Mouse (Mus musculus) embryonic facial prominence, embryonic 14.5 days (tissue): ENCODE results near the gene Thsd7b. TPM values are rescaled to one million over a fixed set of nuclear protein-coding genes. Genes with fewer than 3 reads are reported as not detected.
"Not testable (repeated sequence)": the region's sequence is repeated elsewhere in the genome, so short reads cannot be mapped to it uniquely, and the experiment has no call there.

Experiments used
- ATAC-seq: fragments of 200-750 bp; cut with Nextera tagmentation; 2 replicates; pipeline ENCODE4 v1.8.0; 2017; ENCODE audit warnings: low read depth, moderate number of reproducible peaks, moderate TSS enrichment
- DNase-seq: peaks from one replicate; pipeline ENCODE4 v3.0.0-alpha.2; 2015; ENCODE audit warnings: low spot score
- H3K27ac ChIP-seq: fragments of 300-500 bp; sonication (generic); replicated peaks from 2 replicates; pipeline ENCODE4 v1.5.1; 2014; ENCODE audit warnings: low read depth, mild to moderate bottlenecking, low read length, moderate library complexity
- H3K27me3 ChIP-seq: fragments of 300-500 bp; sonication (generic); replicated peaks from 2 replicates; pipeline ENCODE4 v1.6.1; 2014; ENCODE audit warnings: low read length; ENCODE audit not compliant: control insufficient read depth, insufficient read depth
- H3K36me3 ChIP-seq: fragments of 300-500 bp; sonication (generic); 2 replicates; pipeline ENCODE4 v1.6.1; 2014; ENCODE audit warnings: low read length, mixed read lengths; ENCODE audit not compliant: control insufficient read depth, insufficient read depth
- H3K4me1 ChIP-seq: fragments of 300-500 bp; sonication (generic); 2 replicates; pipeline ENCODE4 v1.6.1; 2014; ENCODE audit warnings: antibody characterized with exemption, low read length; ENCODE audit not compliant: control insufficient read depth, insufficient read depth
- H3K4me2 ChIP-seq: fragments of 300-500 bp; sonication (generic); 2 replicates; pipeline ENCODE4 v1.6.1; 2014; ENCODE audit warnings: low read depth, mild to moderate bottlenecking, low read length, moderate library complexity, mixed read lengths
- H3K4me3 ChIP-seq: fragments of 300-500 bp; sonication (generic); 2 replicates; pipeline ENCODE4 v1.5.1; 2014; ENCODE audit warnings: low read depth, mild to moderate bottlenecking, low read length
- H3K9ac ChIP-seq: fragments of 300-500 bp; sonication (generic); 2 replicates; pipeline ENCODE4 v1.6.1; 2014; ENCODE audit warnings: low read depth, mild to moderate bottlenecking, low read length, moderate library complexity, mixed read lengths
- H3K9me3 ChIP-seq: fragments of 300-500 bp; sonication (generic); 2 replicates; pipeline ENCODE4 v1.6.1; 2016; ENCODE audit warnings: low read length; ENCODE audit not compliant: control insufficient read depth
- WGBS: fragments of 180-500 bp; shearing (Covaris S2); extraction: QIAGEN DNeasy Blood & Tissue Kit; methylation state at CpG from one replicate; pipeline ENCODE4 v1.1.7; 2014; 5-methylcytosine and 5-hydroxymethylcytosine counted together
- polyA plus RNA-seq: library from polyadenylated mRNA; unstranded; fragments of >200 nt; fragmentation: Nextera tagmentation; extraction: Ambion mirVana; gene quantifications from 2 replicates; pipeline ENCODE4 v1.2.1, GENCODE M21; 2014

Gene Thsd7b
- polyA plus RNA-seq, 1 experiment from 2014 or later, result 6.7 TPM

DNA sequence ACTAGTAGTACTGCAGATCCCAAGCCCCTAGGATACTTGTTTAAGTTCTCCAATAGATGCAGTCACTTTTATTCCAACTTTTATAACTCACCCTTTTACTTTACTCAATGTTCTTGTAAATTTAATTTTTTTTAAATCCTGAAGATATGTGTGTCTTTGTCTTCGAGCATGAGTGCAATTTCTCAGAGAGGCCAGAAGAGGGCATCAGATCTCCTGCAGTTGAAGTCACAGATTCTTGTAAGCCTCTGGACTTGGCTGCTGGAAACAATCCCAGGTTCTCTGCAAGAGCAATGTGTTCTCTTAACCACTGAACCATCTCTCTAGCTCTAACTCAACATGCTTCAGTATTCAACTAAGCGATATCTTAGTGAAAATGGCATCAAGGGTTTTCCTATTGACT, 894.2 kb downstream of the Thsd7b start:
- Histone ChIP-seq H3K4me2 (no peak overlapping the region), H3K4me1 (no peaks in the 10 kb centered on the region), H3K4me3 (no peak overlapping the region), H3K9me3 (no peaks in the 10 kb centered on the region), H3K9ac (no peak overlapping the region), H3K27ac (no peak overlapping the region), H3K27me3 (no peaks in the 10 kb centered on the region), H3K36me3 (no peaks in the 10 kb centered on the region)
- peak; percentile 33 for DNase-seq
- no peak for ATAC-seq
- WGBS, result 57% methylated on average over 2 of the region's 2 CpGs

DNA sequence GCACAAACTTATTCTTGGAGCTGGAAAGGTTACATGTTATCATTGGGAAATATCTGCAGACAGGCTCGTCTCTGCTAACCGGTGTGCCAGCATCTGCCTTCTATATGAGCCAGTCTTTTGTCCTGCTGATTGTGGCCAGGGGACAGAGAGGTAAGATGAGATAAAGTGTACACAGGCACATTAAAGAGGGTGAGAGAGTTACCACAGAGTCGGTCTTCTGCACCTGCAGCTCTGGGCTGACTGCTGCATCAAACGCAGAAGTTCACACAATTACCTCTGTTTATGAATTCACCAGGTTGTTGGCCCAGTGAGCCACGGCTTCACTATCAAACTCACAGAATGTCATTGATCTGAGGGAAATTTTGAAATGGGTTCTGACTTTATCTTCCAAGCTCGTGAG, 896.8 kb downstream of the Thsd7b start:
- Histone ChIP-seq H3K4me2 (no peak overlapping the region), H3K9ac (no peak overlapping the region), H3K36me3 (no peaks in the 10 kb centered on the region), H3K9me3 (no peaks in the 10 kb centered on the region), H3K4me1 (no peaks in the 10 kb centered on the region), H3K27me3 (no peaks in the 10 kb centered on the region), H3K4me3 (no peak overlapping the region), H3K27ac (no peak overlapping the region)
- ATAC-seq (no peak), DNase-seq (no peak)
- 63% methylated on average over 6 of the region's 6 CpGs for WGBS

DNA sequence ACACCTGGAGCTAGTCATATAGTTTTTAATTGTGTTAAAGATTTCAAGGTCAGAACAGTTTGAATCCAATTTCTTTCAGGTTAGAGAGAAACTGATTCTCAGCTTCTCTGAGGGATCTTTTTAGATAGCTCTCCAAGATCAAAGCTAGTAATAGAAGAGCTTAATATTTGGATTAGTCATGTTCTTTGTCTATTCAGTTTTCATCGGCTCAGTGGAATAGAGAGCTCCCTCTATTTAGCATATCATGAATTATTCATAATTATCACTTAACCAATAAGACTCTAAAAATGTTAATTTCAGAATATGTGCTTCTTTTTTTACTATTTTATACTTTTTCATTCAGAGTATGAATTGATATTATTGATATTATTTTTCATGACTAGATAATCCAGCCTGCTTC, 897.2 kb downstream of the Thsd7b start:
- H3K27me3 ChIP-seq, result no peaks in the 10 kb centered on the region
- DNase-seq (no peak), ATAC-seq (no peak)
- no peak overlapping the region for H3K27ac ChIP-seq
- WGBS, result 58% methylated on average over 1 of the region's 1 CpGs
- H3K9ac ChIP-seq, result no peak overlapping the region
- no peak overlapping the region for H3K4me3 ChIP-seq
- no peaks in the 10 kb centered on the region for H3K36me3 ChIP-seq
- no peak overlapping the region for H3K4me2 ChIP-seq
- no peaks in the 10 kb centered on the region for H3K4me1 ChIP-seq
- no peaks in the 10 kb centered on the region for H3K9me3 ChIP-seq

DNA sequence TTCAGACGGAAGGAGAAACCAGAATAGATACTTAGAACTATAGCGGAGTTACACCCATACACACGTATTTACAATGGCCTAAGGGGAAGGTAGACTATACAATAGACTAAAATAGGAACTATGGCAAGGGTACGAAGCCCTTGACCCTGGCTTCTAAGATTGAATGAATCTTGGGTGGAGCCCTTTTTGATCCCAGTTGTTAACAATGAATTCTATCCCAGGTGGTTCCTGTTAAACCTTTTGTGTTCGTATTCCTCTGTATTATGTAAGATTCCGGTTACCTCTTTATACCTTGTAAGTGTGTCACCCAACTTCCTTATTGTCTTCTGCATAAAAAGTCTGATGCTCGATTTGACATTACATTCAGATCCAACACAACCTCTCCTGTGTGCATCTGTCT, 913.7 kb downstream of the Thsd7b start:
- not testable (repeated sequence) for ATAC-seq
- WGBS, result 85% methylated on average over 7 of the region's 7 CpGs

DNA sequence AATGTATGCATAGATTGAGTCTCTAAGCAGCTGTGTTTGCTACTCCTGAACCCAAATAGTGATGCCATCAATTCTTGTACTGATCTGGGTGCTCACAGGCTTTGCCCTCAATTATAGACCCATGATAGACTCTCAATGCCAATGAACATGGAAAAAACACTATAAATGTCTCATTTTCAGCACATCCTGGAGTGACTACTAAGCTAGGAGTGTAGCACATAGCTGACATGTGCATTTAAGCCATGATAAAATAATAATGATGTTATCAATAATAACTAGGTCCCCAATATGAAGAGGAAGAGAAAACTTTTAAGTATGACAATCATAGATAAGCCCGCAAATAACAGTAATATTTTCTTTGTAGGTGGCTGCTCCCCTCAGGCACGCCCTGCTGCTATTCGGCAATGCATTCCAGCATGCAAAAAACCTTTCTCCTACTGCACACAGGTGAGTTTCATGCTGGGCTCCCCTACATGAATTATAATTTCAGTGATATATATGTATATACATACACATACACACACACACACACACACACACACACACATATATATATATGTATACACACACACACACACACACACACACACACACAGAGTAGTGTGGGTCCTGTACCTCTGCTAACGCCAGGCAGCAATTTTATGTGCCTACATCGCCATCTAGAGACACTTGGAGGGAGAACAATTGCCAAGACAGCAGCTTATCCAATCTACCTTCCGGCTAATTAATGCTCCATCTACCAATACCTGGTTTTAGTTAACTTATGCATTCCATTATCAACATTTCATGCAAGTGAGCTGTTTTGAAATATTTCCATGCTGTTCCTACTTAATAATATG, 919.3 kb downstream of the Thsd7b start:
- DNase-seq (peak; percentile 58), ATAC-seq (no peak)
- H3K9me3 ChIP-seq, result no peaks in the 10 kb centered on the region
- H3K4me1 ChIP-seq, result no peaks in the 10 kb centered on the region
- H3K27ac ChIP-seq, result no peak overlapping the region
- no peak overlapping the region for H3K4me2 ChIP-seq
- H3K27me3 ChIP-seq, result no peaks in the 10 kb centered on the region
- WGBS, result 46% methylated on average over 6 of the region's 6 CpGs
- H3K4me3 ChIP-seq, result no peak overlapping the region
- no peaks in the 10 kb centered on the region for H3K36me3 ChIP-seq
- H3K9ac ChIP-seq, result no peak overlapping the region

More for the DNA sequence above, 913.7 kb downstream of the Thsd7b start:
- not testable (repeated sequence) for H3K27me3 ChIP-seq, H3K4me1 ChIP-seq, H3K36me3 ChIP-seq, H3K9ac ChIP-seq, H3K27ac ChIP-seq, H3K4me3 ChIP-seq, H3K9me3 ChIP-seq, DNase-seq, H3K4me2 ChIP-seq

DNA sequence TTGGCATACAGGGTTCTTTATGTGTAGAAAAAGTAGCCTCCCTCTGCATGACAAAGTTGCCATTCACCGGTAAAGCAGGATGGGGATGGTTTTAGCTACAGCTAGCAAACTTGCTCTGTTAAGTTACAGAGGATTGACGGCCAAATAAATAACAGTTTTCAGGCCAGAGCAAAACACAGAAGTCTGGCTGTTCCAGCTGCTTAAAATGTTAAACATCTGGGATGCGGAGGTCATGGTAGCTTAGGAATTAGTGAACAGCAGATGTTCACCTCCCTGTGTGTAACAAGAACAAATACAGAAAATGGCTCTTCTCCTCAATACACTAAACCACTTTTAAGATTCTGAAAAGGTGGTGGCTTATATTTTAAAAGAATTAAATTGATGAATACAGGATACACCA, 944.3 kb downstream of the Thsd7b start:
- Histone ChIP-seq H3K4me2 (no peak overlapping the region), H3K36me3 (no peaks in the 10 kb centered on the region), H3K9ac (no peak overlapping the region), H3K27ac (no peak overlapping the region; the same call in 1 of the 2 replicates), H3K4me1 (peaks cover 11% of the 10 kb centered on the region; the same call in 1 of the 2 replicates), H3K27me3 (no peaks in the 10 kb centered on the region), H3K4me3 (no peak overlapping the region), H3K9me3 (no peaks in the 10 kb centered on the region)
- DNase-seq (peak; percentile 84), ATAC-seq (peak; percentile 55)
- 28% methylated on average over 3 of the region's 3 CpGs for WGBS

DNA sequence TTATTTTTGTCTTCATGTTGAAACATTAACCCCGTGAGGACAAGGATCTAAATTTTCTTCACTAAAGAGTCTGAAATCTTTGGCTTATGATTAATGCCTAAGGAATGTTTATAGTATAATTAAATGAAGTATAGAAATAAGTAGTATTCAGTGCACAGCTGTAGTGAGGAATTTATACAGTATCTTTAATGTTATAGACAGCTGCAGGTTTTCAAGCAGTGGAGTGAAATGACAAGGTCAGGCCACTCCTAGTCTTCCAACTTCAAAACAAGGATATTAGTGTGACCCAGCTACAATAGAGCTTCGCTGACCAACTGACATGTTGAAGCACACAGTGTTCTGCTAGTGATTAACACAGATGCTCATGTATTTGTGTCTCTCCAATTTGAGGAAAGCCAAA, 949.8 kb downstream of the Thsd7b start:
- Histone ChIP-seq H3K4me3 (no peak overlapping the region), H3K36me3 (no peaks in the 10 kb centered on the region), H3K4me2 (no peak overlapping the region), H3K27me3 (no peaks in the 10 kb centered on the region), H3K9me3 (0 out of 2 replicates have a peak, but pooled peaks cover 4% of the 10 kb centered on the region), H3K9ac (no peak overlapping the region), H3K4me1 (peaks cover 1% of the 10 kb centered on the region; the same call in 1 of the 2 replicates), H3K27ac (no peak overlapping the region)
- DNase-seq, result peak; percentile 10
- no peak for ATAC-seq
- 66% methylated on average over 2 of the region's 2 CpGs for WGBS

DNA sequence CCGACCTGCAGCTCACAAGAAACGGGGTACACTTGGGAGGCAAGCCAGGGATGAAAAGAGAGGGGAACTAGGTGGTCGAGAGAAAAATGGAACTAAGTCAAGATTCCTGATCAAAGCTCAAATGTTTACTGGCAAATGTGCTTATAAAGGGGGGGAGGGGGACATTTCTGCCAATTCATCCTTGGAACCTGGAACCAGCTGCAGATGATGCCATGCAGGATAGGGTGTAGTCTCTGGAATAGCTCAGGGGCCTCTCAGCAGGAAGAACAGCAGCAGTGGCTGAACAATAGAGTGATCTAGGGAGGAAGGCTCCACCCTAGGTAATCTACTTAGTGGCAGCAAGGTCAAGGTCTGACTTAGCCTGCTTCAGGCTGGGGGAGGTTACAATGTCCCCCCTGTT, 972.5 kb downstream of the Thsd7b start:
- H3K9ac ChIP-seq, result no peak overlapping the region
- H3K9me3 ChIP-seq, result peaks cover 3% of the 10 kb centered on the region; the same call in 1 of the 2 replicates
- ATAC-seq (no peak), DNase-seq (no peak)
- H3K27ac ChIP-seq, result no peak overlapping the region
- H3K27me3 ChIP-seq, result no peaks in the 10 kb centered on the region
- no peak overlapping the region for H3K4me2 ChIP-seq
- H3K4me3 ChIP-seq, result no peak overlapping the region
- H3K4me1 ChIP-seq, result no peaks in the 10 kb centered on the region
- H3K36me3 ChIP-seq, result no peaks in the 10 kb centered on the region
- WGBS, result 81% methylated on average over 3 of the region's 3 CpGs

DNA sequence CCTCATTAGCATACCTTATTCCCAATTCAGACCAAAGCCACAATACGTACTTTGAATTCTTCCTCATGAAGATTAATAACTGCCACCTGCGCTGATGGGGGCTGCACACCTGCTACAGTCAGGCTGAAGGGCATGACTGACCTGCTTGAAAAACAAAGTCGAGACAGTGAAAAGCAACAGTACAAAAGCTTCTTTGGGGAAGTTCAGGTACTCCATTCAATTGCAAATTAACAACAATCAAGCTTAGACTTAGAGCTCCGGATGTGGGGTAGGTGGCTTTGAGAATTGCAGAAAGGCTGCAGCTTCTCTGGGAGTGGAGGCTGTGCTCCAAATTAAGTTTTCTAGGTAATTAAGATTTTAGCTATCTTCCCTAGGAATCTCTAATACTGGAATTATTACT, 973.2 kb downstream of the Thsd7b start:
- WGBS, result 83% methylated on average over 4 of the region's 4 CpGs
- not testable (repeated sequence) for DNase-seq, ATAC-seq, H3K4me3 ChIP-seq, H3K9me3 ChIP-seq, H3K27me3 ChIP-seq, H3K36me3 ChIP-seq, H3K4me1 ChIP-seq, H3K4me2 ChIP-seq, H3K9ac ChIP-seq, H3K27ac ChIP-seq
